Comparison of ENCODE assay signal across 11 mouse cellular contexts in genomic region chr2:153496301-153496700, GRCm38 (mm10). TPM values are rescaled to one million over a fixed set of nuclear protein-coding genes. Genes with fewer than 3 reads are reported as not detected.
DNase-seq lines count a peak whose midpoint lies in the region; ATAC-seq lines count a peak whose summit lies in the region.
"Had no signal": no experiment of that assay in that cellular context is flagged by ENCODE, and none has a peak within 500 bp of the region (broad histone marks: within the 10 kb centered on the region; RNA-seq: fewer than 3 reads in every experiment).

No protein-coding gene starts in this region.

- DNase-seq in kidney, adult 11 months: no peak
- DNase-seq in induced T-regulatory cell, adult 2 months (ENCODE audit: low read depth): peak; percentile 7
- DNase-seq in layer of hippocampus, postnatal 36 days: no peak
- no peak for DNase-seq in adrenal gland, postnatal 36 days
- DNase-seq: lung, postnatal 36 days had no signal

- H3K4me3 ChIP-seq in kidney, embryonic 15.5 days (replicated peaks): no peak overlapping the region
- H3K4me3 ChIP-seq in erythroblast, embryonic 14.5 days (replicated peaks): peak overlapping the region; percentile 43
- no peak overlapping the region for H3K4me3 ChIP-seq in midbrain, embryonic 15.5 days

- ATAC-seq in kidney, embryonic 15.5 days (replicated peaks; ENCODE audit: low FRiP score): no peak
- ATAC-seq in midbrain, embryonic 15.5 days (replicated peaks): no peak
- no peak for ATAC-seq in monocyte, adult 5-6 weeks (replicated peaks; ENCODE audit: insufficient number of reproducible peaks, low FRiP score, low TSS enrichment, poor library complexity, severe bottlenecking)

- H3K36me3 ChIP-seq in kidney, embryonic 15.5 days: no peaks in the 10 kb centered on the region
- peaks cover 43% of the 10 kb centered on the region for H3K36me3 ChIP-seq in erythroblast, embryonic 14.5 days (ENCODE audit: control insufficient read depth)
- no peaks in the 10 kb centered on the region for H3K36me3 ChIP-seq in midbrain, embryonic 15.5 days (replicated peaks)

- no peaks in the 10 kb centered on the region for H3K9me3 ChIP-seq in kidney, embryonic 15.5 days (replicated peaks)
- no peaks in the 10 kb centered on the region; the same call in 1 of the 2 replicates for H3K9me3 ChIP-seq in erythroblast, embryonic 14.5 days (ENCODE audit: control insufficient read depth, low read length)
- no peaks in the 10 kb centered on the region for H3K9me3 ChIP-seq in midbrain, embryonic 15.5 days
- H3K9me3 ChIP-seq: G1E had no signal

- WGBS in kidney, embryonic 15.5 days: 87% methylated on average over 6 of the region's 6 CpGs
- 82% methylated on average over 6 of the region's 6 CpGs for WGBS in midbrain, embryonic 15.5 days

- H3K27ac ChIP-seq in kidney, embryonic 15.5 days: 0 out of 2 replicates have a peak overlapping the region, but pooled peaks have one; percentile 25
- H3K27ac ChIP-seq in midbrain, embryonic 15.5 days: peak overlapping the region; percentile 55; the same call in 1 of the 2 replicates

- H3K4me1 ChIP-seq in kidney, embryonic 15.5 days: peaks cover 58% of the 10 kb centered on the region
- H3K4me1 ChIP-seq in erythroblast, embryonic 14.5 days (ENCODE audit: control insufficient read depth): peaks cover 89% of the 10 kb centered on the region
- H3K4me1 ChIP-seq in midbrain, embryonic 15.5 days: peaks cover 56% of the 10 kb centered on the region

- peaks cover 9% of the 10 kb centered on the region for H3K27me3 ChIP-seq in kidney, embryonic 15.5 days
- no peaks in the 10 kb centered on the region for H3K27me3 ChIP-seq in erythroblast, embryonic 14.5 days (ENCODE audit: control insufficient read depth)
- H3K27me3 ChIP-seq in midbrain, embryonic 15.5 days (replicated peaks): no peaks in the 10 kb centered on the region

- H3K4me2 ChIP-seq in kidney, embryonic 15.5 days: no peak overlapping the region
- H3K4me2 ChIP-seq in midbrain, embryonic 15.5 days: no peak overlapping the region

- no peak overlapping the region for H3K9ac ChIP-seq in kidney, embryonic 15.5 days
- no peak overlapping the region for H3K9ac ChIP-seq in midbrain, embryonic 15.5 days

RNA-seq across cellular contexts. Expression of gene 4930404H24Rik, which starts 3.7 kb away (rescaled TPM):
- polyA plus RNA-seq in kidney, embryonic 15.5 days (2015; fragmentation: Nextera tagmentation; extraction: Ambion mirVana): not detected in 2 replicates
- polyA plus RNA-seq in erythroblast, embryonic 14.5 days (2012): not detected in 2 replicates
- not detected in 2 replicates for polyA plus RNA-seq in midbrain, embryonic 15.5 days (2015; fragmentation: Nextera tagmentation; extraction: Ambion mirVana)
- not detected in 3 replicates for total RNA-seq in monocyte, adult 5-6 weeks (2017)
- not detected for total RNA-seq in layer of hippocampus, postnatal 36 days (2021)
- not detected for total RNA-seq in adrenal gland, postnatal 36 days (2021)
- total RNA-seq: G1E had no signal
- polyA plus RNA-seq: G1E; spleen, adult 2 months had no signal

RNA-seq across cellular contexts. Expression of gene Nol4l, which starts 33.5 kb away (rescaled TPM):
- polyA plus RNA-seq in kidney, embryonic 15.5 days (2015; fragmentation: Nextera tagmentation; extraction: Ambion mirVana): 13.7 and 14.2 TPM in 2 replicates
- polyA plus RNA-seq in erythroblast, embryonic 14.5 days (2012): 0.99 and 1.1 TPM in 2 replicates
- polyA plus RNA-seq in midbrain, embryonic 15.5 days (2015; fragmentation: Nextera tagmentation; extraction: Ambion mirVana): 50.8 and 54.6 TPM in 2 replicates
- 1.3 to 3.7 TPM (median 1.4 TPM) in 3 replicates for total RNA-seq in monocyte, adult 5-6 weeks (2017)
- total RNA-seq in layer of hippocampus, postnatal 36 days (2021): 10 to 100 TPM; 47.0 to 47.3 TPM
- 10 to 100 TPM; 12.8 to 13.3 TPM for total RNA-seq in adrenal gland, postnatal 36 days (2021)
